Mouse (Mus musculus): ENCODE results near the gene Tssc4. TPM values are rescaled to one million over a fixed set of nuclear protein-coding genes. Genes with fewer than 3 reads are reported as not detected.

The Tssc4 gene
- polyA plus RNA-seq (2012; fragmentation: generic; extraction: Trizol), result 10 to 100 TPM; 66.1 to 74.1 TPM

GRCm38 (mm10) chr7:143068882-143069591 is at the start of gene Tssc4:
Gene Tssc4 (plus strand): TSS chr7:143069249.

GRCm38 (mm10) chr7:143052626-143053007 is 16.4 kb upstream of the Tssc4 start, which contains the start of gene Cd81:
Gene Cd81 (plus strand): TSS chr7:143052739.

GRCm38 (mm10) chr7:143094592-143095553 is 25.8 kb downstream of the Tssc4 start, which contains the start of gene Trpm5:
Gene Trpm5 (minus strand): TSS chr7:143094642.

GRCm38 (mm10) chr7:143106062-143106461 is 37.0 kb downstream of the Tssc4 start, which contains the start of gene Kcnq1:
Gene Kcnq1 (plus strand): TSS chr7:143106362.

Other genes with a start within 250 kb of the Tssc4 start
- gene Th, start 138.1 kb upstream of the Tssc4 start, polyA plus RNA-seq (2012; fragmentation: generic; extraction: Trizol), result not detected
- under 1 TPM in 1 of 2 experiments, not detected in 1; 0.02 TPM for gene Ascl2, start 100.0 kb upstream of the Tssc4 start, polyA plus RNA-seq (2012; fragmentation: generic; extraction: Trizol)
- gene Tspan32, start 64.2 kb upstream of the Tssc4 start, polyA plus RNA-seq (2012; fragmentation: generic; extraction: Trizol), result 1 to 10 TPM in 1 of 2 experiments, under 1 TPM in 1; 0.67 to 6.4 TPM
- 100 to 1,000 TPM; 138 to 650 TPM for gene Cd81, start 16.5 kb upstream of the Tssc4 start, polyA plus RNA-seq (2012; fragmentation: generic; extraction: Trizol)
- gene Trpm5, start 25.4 kb downstream of the Tssc4 start, polyA plus RNA-seq (2012; fragmentation: generic; extraction: Trizol), result 1 to 10 TPM in 1 of 2 experiments, under 1 TPM in 1; 0.36 to 2.3 TPM
- not detected for gene Kcnq1, start 37.1 kb downstream of the Tssc4 start, polyA plus RNA-seq (2012; fragmentation: generic; extraction: Trizol)

All from C3H10T1/2 (cell line).